Mouse (Mus musculus) midbrain, embryonic 12.5 days (tissue): ENCODE measurements around the gene Ehd2. TPM values are rescaled to one million over a fixed set of nuclear protein-coding genes. Genes with fewer than 3 reads are reported as not detected.

Source experiments
- ATAC-seq: fragments of 200-750 bp; cut with Nextera tagmentation; 2 replicates; pipeline ENCODE4 v1.8.0; 2017; ENCODE audit warnings: low read depth, moderate TSS enrichment, moderate library complexity; ENCODE audit not compliant: low FRiP score
- H3K27ac ChIP-seq: fragments of 300-500 bp; sonication (generic); replicated peaks from 2 replicates; pipeline ENCODE4 v1.5.1; 2016; ENCODE audit warnings: mild to moderate bottlenecking
- H3K27me3 ChIP-seq: fragments of 300-500 bp; sonication (generic); 2 replicates; pipeline ENCODE4 v1.6.1; 2016; ENCODE audit warnings: mild to moderate bottlenecking
- H3K36me3 ChIP-seq: fragments of 300-500 bp; sonication (generic); 2 replicates; pipeline ENCODE4 v1.6.1; 2016
- H3K4me1 ChIP-seq: fragments of 300-500 bp; sonication (generic); 2 replicates; pipeline ENCODE4 v1.6.1; 2016
- H3K4me2 ChIP-seq: fragments of 300-500 bp; sonication (generic); replicated peaks from 2 replicates; pipeline ENCODE4 v1.6.1; 2016; ENCODE audit warnings: mild to moderate bottlenecking, moderate library complexity
- H3K4me3 ChIP-seq: fragments of 300-500 bp; sonication (generic); 2 replicates; pipeline ENCODE4 v1.5.1; 2016; ENCODE audit warnings: mild to moderate bottlenecking
- H3K9ac ChIP-seq: fragments of 300-500 bp; sonication (generic); replicated peaks from 2 replicates; pipeline ENCODE4 v1.6.1; 2016; ENCODE audit warnings: mild to moderate bottlenecking, moderate library complexity
- H3K9me3 ChIP-seq: fragments of 300-500 bp; sonication (generic); 2 replicates; pipeline ENCODE4 v1.6.1; 2016; ENCODE audit warnings: mild to moderate bottlenecking
- WGBS: fragments of 180-500 bp; shearing (Covaris S2); methylation state at CpG from one replicate; pipeline ENCODE4 v1.1.7; 2016; 5-methylcytosine and 5-hydroxymethylcytosine counted together
- polyA plus RNA-seq: library from polyadenylated mRNA; unstranded; fragments of >200 nt; fragmentation: Nextera tagmentation; extraction: Ambion mirVana; gene quantifications from 2 replicates; pipeline ENCODE4 v1.2.1, GENCODE M21; 2016

Ehd2 gene
- polyA plus RNA-seq, 1 experiment from 2014 or later = 8.5 TPM

GRCm38 (mm10) chr7:15972247-15972646 is 4.9 kb upstream of the Ehd2 start:
- Histone ChIP-seq H3K27me3 (no peaks in the 10 kb centered on the region; the same call in 1 of the 2 replicates), H3K4me1 (peaks cover 5% of the 10 kb centered on the region; the same call in 1 of the 2 replicates), H3K27ac (no peak overlapping the region), H3K36me3 (peaks cover 70% of the 10 kb centered on the region), H3K4me3 (no peak overlapping the region), H3K9ac (no peak overlapping the region), H3K4me2 (no peak overlapping the region), H3K9me3 (no peaks in the 10 kb centered on the region)
- no peak; the same call in 1 of the 2 replicates for ATAC-seq
- WGBS = 57% methylated on average over 25 of the region's 25 CpGs

DNA sequence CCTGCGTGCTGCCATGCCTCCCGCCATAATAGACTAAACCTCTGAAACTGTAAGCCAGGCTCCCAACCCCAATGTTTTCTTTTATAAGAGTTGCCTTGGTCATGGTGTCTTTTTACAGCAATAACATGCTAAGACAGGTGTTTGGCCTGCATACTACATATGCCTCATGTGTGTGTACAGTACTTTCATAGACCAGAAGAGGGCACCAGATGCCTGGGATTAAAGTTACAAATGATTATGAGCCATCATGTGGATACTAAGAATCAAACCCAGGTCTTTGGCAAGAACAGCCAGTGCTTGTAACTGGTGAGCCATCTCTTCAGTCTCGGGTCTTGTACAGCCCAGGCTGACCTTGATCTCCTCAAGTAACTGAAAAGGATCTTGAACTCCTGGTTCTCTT is 2.3 kb upstream of the Ehd2 start:
- H3K4me3 ChIP-seq = no peak overlapping the region
- H3K27me3 ChIP-seq = no peaks in the 10 kb centered on the region; the same call in 1 of the 2 replicates
- no peak overlapping the region for H3K9ac ChIP-seq
- peaks cover 49% of the 10 kb centered on the region for H3K36me3 ChIP-seq
- no peaks in the 10 kb centered on the region for H3K9me3 ChIP-seq
- 83% methylated on average over 3 of the region's 3 CpGs for WGBS
- no peak overlapping the region for H3K27ac ChIP-seq
- H3K4me1 ChIP-seq = peaks cover 7% of the 10 kb centered on the region; the same call in 1 of the 2 replicates
- H3K4me2 ChIP-seq = no peak overlapping the region
- ATAC-seq = no peak

GRCm38 (mm10) chr7:15968322-15968721 is 955 bp upstream of the Ehd2 start:
- ATAC-seq = no peak

DNA sequence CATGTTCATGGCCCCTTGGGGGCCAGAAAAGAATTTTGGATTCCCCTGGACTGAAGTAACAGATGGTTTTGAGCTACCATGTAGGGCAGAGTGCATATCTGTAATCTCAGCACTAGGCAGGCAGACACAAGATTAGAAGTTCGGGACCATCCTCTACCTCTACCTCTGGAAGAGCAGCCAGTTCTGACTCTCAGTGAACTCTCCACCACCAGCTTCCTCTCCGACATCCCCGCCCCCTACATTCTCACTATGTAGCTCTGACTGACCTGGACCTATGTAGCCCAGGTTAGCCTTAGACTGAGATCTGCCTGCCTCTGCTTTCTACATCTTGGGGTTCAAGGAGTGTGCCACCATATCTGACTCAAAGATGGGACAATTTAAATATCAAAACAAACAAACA is 878 bp downstream of the Ehd2 start:
- Histone ChIP-seq H3K4me2 (no peak overlapping the region), H3K9me3 (no peaks in the 10 kb centered on the region), H3K36me3 (peaks cover 19% of the 10 kb centered on the region), H3K9ac (no peak overlapping the region), H3K27ac (no peak overlapping the region), H3K4me1 (peaks cover 16% of the 10 kb centered on the region; the same call in 1 of the 2 replicates), H3K4me3 (no peak overlapping the region), H3K27me3 (no peaks in the 10 kb centered on the region; the same call in 1 of the 2 replicates)
- no peak for ATAC-seq
- WGBS = 84% methylated on average over 3 of the region's 3 CpGs

More at GRCm38 (mm10) chr7:15968322-15968721, 955 bp upstream of the Ehd2 start:
- Histone ChIP-seq H3K4me3 (no peak overlapping the region), H3K9me3 (no peaks in the 10 kb centered on the region), H3K36me3 (peaks cover 37% of the 10 kb centered on the region), H3K4me1 (peaks cover 7% of the 10 kb centered on the region; the same call in 1 of the 2 replicates), H3K27me3 (no peaks in the 10 kb centered on the region; the same call in 1 of the 2 replicates), H3K9ac (no peak overlapping the region), H3K27ac (no peak overlapping the region), H3K4me2 (no peak overlapping the region)
- WGBS = 87% methylated on average over 8 of the region's 8 CpGs

- no peaks in the 10 kb centered on the region for H3K36me3 ChIP-seq
- H3K9ac ChIP-seq = no peak overlapping the region
Observed at GRCm38 (mm10) chr7:15963798-15964652, 3.3 kb downstream of the Ehd2 start.

GRCm38 (mm10) chr7:15962311-15963288 is 4.8 kb downstream of the Ehd2 start:
- Histone ChIP-seq H3K4me1 (peaks cover 15% of the 10 kb centered on the region; the same call in 1 of the 2 replicates), H3K4me3 (no peak overlapping the region), H3K4me2 (no peak overlapping the region), H3K27ac (no peak overlapping the region), H3K27me3 (no peaks in the 10 kb centered on the region; the same call in 1 of the 2 replicates), H3K9ac (no peak overlapping the region), H3K36me3 (no peaks in the 10 kb centered on the region), H3K9me3 (no peaks in the 10 kb centered on the region)
- 34% methylated on average over 12 of the region's 12 CpGs for WGBS
- ATAC-seq = 0 out of 2 replicates have a peak, but pooled peaks have one; percentile 24

More at GRCm38 (mm10) chr7:15963798-15964652, 3.3 kb downstream of the Ehd2 start:
- 88% methylated on average over 32 of the region's 32 CpGs for WGBS
- no peak for ATAC-seq
- Histone ChIP-seq H3K9me3 (no peaks in the 10 kb centered on the region), H3K27ac (no peak overlapping the region), H3K4me1 (peaks cover 16% of the 10 kb centered on the region; the same call in 1 of the 2 replicates), H3K4me3 (no peak overlapping the region), H3K27me3 (no peaks in the 10 kb centered on the region; the same call in 1 of the 2 replicates), H3K4me2 (no peak overlapping the region)

DNA sequence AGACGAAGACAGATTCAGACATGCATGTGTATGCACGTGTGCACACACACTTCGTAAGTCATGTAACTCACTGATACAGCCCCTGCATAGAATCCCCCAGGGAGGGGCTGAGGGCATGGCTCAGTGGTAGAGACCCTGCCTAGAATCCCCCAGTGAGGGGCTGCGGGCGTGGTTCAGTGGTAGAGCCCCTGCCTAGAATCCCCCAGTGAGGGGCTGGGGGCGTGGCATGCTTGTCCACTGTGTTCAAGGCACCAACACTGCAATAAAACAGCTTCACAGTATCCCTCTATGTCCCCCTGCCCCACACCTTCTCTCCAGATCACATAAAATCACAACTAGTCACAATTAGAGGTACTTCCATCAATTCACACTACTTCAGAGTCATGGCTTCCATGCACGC is 5.6 kb downstream of the Ehd2 start:
- Histone ChIP-seq H3K4me1 (peaks cover 9% of the 10 kb centered on the region; the same call in 1 of the 2 replicates), H3K36me3 (no peaks in the 10 kb centered on the region), H3K4me2 (no peak overlapping the region), H3K9ac (no peak overlapping the region), H3K4me3 (no peak overlapping the region), H3K27me3 (no peaks in the 10 kb centered on the region), H3K27ac (no peak overlapping the region), H3K9me3 (no peaks in the 10 kb centered on the region)
- ATAC-seq = no peak
- WGBS = 90% methylated on average over 7 of the region's 7 CpGs

- H3K27ac ChIP-seq = no peak overlapping the region
- H3K4me2 ChIP-seq = no peak overlapping the region
- H3K36me3 ChIP-seq = no peaks in the 10 kb centered on the region
- no peak overlapping the region for H3K9ac ChIP-seq
- no peak for ATAC-seq
- no peaks in the 10 kb centered on the region for H3K9me3 ChIP-seq
- peaks cover 9% of the 10 kb centered on the region; the same call in 1 of the 2 replicates for H3K4me1 ChIP-seq
- 62% methylated on average over 4 of the region's 4 CpGs for WGBS
- no peak overlapping the region for H3K4me3 ChIP-seq
- H3K27me3 ChIP-seq = no peaks in the 10 kb centered on the region
Observed at GRCm38 (mm10) chr7:15961239-15961638, 6.1 kb downstream of the Ehd2 start.

DNA sequence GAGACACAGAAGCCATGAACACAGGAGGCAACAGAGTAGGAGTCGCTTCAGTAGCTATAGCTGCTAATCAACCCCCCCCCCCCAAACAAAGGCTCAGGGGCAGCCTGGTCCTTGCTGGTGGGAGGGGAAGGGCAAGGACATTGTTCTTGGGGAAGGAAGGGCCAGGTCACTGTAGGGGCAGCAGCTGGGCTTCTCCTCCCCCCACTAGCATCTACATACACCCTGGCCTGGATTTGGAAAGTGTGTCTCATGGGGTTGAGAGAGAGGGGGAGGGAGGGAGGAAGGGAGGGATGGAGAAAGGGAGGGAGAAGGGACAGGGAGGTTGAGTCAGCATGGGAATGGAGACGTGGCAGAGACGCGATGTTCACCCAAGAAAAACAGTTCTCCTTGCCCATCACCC is 6.7 kb downstream of the Ehd2 start:
- ATAC-seq = no peak
- no peak overlapping the region for H3K4me3 ChIP-seq
- 0 out of 2 replicates have a peak, but pooled peaks cover 4% of the 10 kb centered on the region for H3K27me3 ChIP-seq
- H3K4me2 ChIP-seq = no peak overlapping the region
- WGBS = 44% methylated on average over 4 of the region's 4 CpGs
- H3K36me3 ChIP-seq = no peaks in the 10 kb centered on the region
- no peak overlapping the region for H3K27ac ChIP-seq
- peaks cover 9% of the 10 kb centered on the region; the same call in 1 of the 2 replicates for H3K4me1 ChIP-seq
- H3K9ac ChIP-seq = no peak overlapping the region
- no peaks in the 10 kb centered on the region for H3K9me3 ChIP-seq

- H3K36me3 ChIP-seq = no peaks in the 10 kb centered on the region
- H3K9me3 ChIP-seq = 0 out of 2 replicates have a peak, but pooled peaks cover 4% of the 10 kb centered on the region
- no peak overlapping the region for H3K4me3 ChIP-seq
- H3K4me2 ChIP-seq = no peak overlapping the region
- no peak overlapping the region for H3K9ac ChIP-seq
- ATAC-seq = no peak
- 86% methylated on average over 5 of the region's 5 CpGs for WGBS
- 0 out of 2 replicates have a peak, but pooled peaks cover 8% of the 10 kb centered on the region for H3K27me3 ChIP-seq
- H3K27ac ChIP-seq = no peak overlapping the region
- no peaks in the 10 kb centered on the region for H3K4me1 ChIP-seq
Observed at GRCm38 (mm10) chr7:15956143-15956542, 11.2 kb downstream of the Ehd2 start.

GRCm38 (mm10) chr7:15955509-15955908 is 11.9 kb downstream of the Ehd2 start:
- Histone ChIP-seq H3K4me3 (peak overlapping the region; percentile 32), H3K9me3 (0 out of 2 replicates have a peak, but pooled peaks cover 4% of the 10 kb centered on the region), H3K9ac (peak overlapping the region; percentile 26; the same call in 1 of the 2 replicates), H3K36me3 (no peaks in the 10 kb centered on the region), H3K4me2 (peak overlapping the region; percentile 46), H3K4me1 (no peaks in the 10 kb centered on the region), H3K27ac (no peak overlapping the region), H3K27me3 (0 out of 2 replicates have a peak, but pooled peaks cover 8% of the 10 kb centered on the region)
- ATAC-seq = no peak
- 10% methylated on average over 7 of the region's 7 CpGs for WGBS
